Mouse (Mus musculus) erythroblast, embryonic 14.5 days (primary cell): Measurements from ENCODE around the gene Atxn1.

Source experiments
- GATA1 ChIP-seq: IDR thresholded peaks from 2 replicates; pipeline ENCODE4 v1.6.1; 2012; ENCODE audit warnings: low read length, inconsistent platforms, mixed read lengths
- TAL1 ChIP-seq: IDR thresholded peaks from 3 replicates; pipeline ENCODE4 v1.6.1; 2012; ENCODE audit warnings: low read length, inconsistent platforms, mixed read lengths

DNA sequence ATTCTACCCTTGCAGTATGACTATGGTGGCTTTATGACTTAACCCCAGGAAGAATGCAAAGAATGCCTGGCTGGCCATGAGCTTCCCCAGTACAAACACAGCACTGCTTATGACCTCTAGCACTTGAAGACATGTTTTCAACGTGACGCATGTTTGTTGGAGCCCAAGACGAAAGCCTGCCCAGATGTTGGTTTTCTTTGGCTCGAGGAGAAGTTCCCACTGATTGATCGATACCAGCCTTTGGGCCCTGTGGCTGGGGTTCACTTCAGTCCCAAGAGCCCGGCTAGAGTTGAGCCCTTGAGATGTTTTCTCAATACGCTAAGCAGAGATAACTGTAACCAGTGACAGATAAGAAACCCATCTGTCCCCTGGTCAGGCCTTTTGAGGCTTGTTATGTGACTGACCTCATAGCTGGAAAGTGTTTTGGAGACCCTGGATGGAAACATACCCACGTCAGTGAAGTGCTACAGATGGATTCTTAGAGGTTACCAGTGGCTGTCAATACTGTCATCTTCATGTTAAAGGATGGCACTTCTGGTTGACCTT lies 337.5 kb downstream of the Atxn1 start:
- TF ChIP-seq TAL1 (no peak), GATA1 (no peak)
